Mouse (Mus musculus): ENCODE measurements at regions not wholly inside any gene's neighbourhood (a gene's known extent, or its start where the extent isn't known, plus 50 kb on each side); places are given as distances from the start of the nearest gene placed in this dataset.

DNA sequence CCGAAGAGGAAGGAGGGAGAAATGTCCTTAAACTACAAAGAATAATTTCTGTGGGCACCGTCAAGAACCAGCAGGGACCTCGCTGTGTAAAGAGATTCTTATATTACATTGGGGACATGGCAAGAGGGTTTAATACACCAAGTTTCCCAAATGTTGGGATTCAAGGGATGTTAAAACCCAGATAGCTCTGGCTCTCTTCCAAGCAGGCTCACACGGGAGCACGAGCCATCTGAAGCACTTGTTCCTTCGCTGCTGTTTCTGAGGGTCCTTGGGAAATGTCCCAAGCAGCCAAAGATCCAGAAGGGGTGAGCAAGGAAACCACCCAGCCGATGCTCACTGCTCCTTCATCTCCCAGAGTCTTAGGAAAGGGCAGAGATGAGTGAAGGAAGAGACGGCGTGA is 272.1 kb downstream of the Cd83 start:
- TF ChIP-seq CTCF (IDR thresholded peaks at IDR 0.05; ENCODE audit: borderline replicate concordance, extremely low read depth, insufficient read depth, insufficient read length) (no peak), POLR2A (IDR thresholded peaks at IDR 0.05; ENCODE audit: borderline replicate concordance, extremely low read depth, insufficient read depth, insufficient read length, poor library complexity, severe bottlenecking) (no peak)

All from brain, embryonic 14.5 days (tissue).